Mouse (Mus musculus) left cerebral cortex, adult 2 months (tissue): ENCODE results near the gene Iqce. TPM values are rescaled to one million over a fixed set of nuclear protein-coding genes. Genes with fewer than 3 reads are reported as not detected.
A peak's percentile ranks its signal among the peaks of the same experiment; 100 is the strongest.

ENCODE experiments used
- DNase-seq, 2 experiments: peaks; one replicate each; pipeline ENCODE4 v3.0.0; 2021 to 2022; ENCODE audit warnings: low spot score in 2 of 2, mixed read lengths in 1 of 2; ENCODE audit errors: extremely low spot score in 1 of 2
- H3K27ac ChIP-seq: fragments of 200-600 bp; 2 replicates; pipeline ENCODE4 v1.8.1; 2022
- H3K4me3 ChIP-seq: fragments of 200-600 bp; 2 replicates; pipeline ENCODE4 v1.8.1; 2022
- CTCF ChIP-seq: fragments of 200-600 bp; IDR thresholded peaks from 2 replicates; pipeline ENCODE4 v1.8.1; 2022; ENCODE audit warnings: antibody characterized with exemption, mild to moderate bottlenecking, moderate library complexity
- intact Hi-C: fragments of 180-260 bp; cut with DNase I; formaldehyde crosslinking; loops from one replicate; pipeline ENCODE4 v1.15.1; 2025
- total RNA-seq, 2 experiments: library from RNA; stranded (reverse); gene quantifications; 2 replicates each; pipeline ENCODE4 v1.2.3; 2021

Iqce gene
- total RNA-seq, 2 experiments from 2014 or later = 56.2 to 65.9 TPM

GRCm38 (mm10) chr5:140628995-140629394 lies 73.2 kb downstream of the Iqce start:
- intact Hi-C loops = no loop called here
- DNase-seq = no peak
- Histone ChIP-seq H3K27ac (no peak overlapping the region), H3K4me3 (no peak overlapping the region)
- TF ChIP-seq CTCF = peak; percentile 42

- intact Hi-C loops = no loop called here
- DNase-seq = no peak
- TF ChIP-seq CTCF = peak; percentile 35
- H3K4me3 ChIP-seq = no peak overlapping the region
- no peak overlapping the region for H3K27ac ChIP-seq
These were observed 74.6 kb downstream of the Iqce start for GRCm38 (mm10) chr5:140627580-140627979.

- Histone ChIP-seq H3K27ac (no peak overlapping the region), H3K4me3 (no peak overlapping the region)
- TF ChIP-seq CTCF = no peak
- DNase-seq = no peak
- intact Hi-C loops = no loop called here
These were observed 77.2 kb downstream of the Iqce start for GRCm38 (mm10) chr5:140624961-140625360.

GRCm38 (mm10) chr5:140624238-140624637 lies 77.9 kb downstream of the Iqce start:
- no peak for TF ChIP-seq CTCF
- Histone ChIP-seq H3K4me3 (no peak overlapping the region), H3K27ac (no peak overlapping the region)
- intact Hi-C loops = no loop called here
- DNase-seq = no peak

GRCm38 (mm10) chr5:140623791-140624190 lies 78.4 kb downstream of the Iqce start:
- no peak for TF ChIP-seq CTCF
- intact Hi-C loops = no loop called here

GRCm38 (mm10) chr5:140622978-140623670 lies 79.1 kb downstream of the Iqce start:
- DNase-seq = no peak
- Histone ChIP-seq H3K4me3 (no peak overlapping the region), H3K27ac (no peak overlapping the region)
- intact Hi-C loops = no loop called here
- no peak for TF ChIP-seq CTCF

More at GRCm38 (mm10) chr5:140623791-140624190, 78.4 kb downstream of the Iqce start:
- Histone ChIP-seq H3K4me3 (no peak overlapping the region), H3K27ac (no peak overlapping the region)
- DNase-seq = no peak

- Histone ChIP-seq H3K4me3 (no peak overlapping the region), H3K27ac (no peak overlapping the region; the same call in 1 of the 2 replicates)
- TF ChIP-seq CTCF = no peak
- DNase-seq = no peak
- intact Hi-C loops = no loop called here
These were observed 80.7 kb downstream of the Iqce start for GRCm38 (mm10) chr5:140621517-140621916.

- no peak for TF ChIP-seq CTCF
- no peak for DNase-seq
- H3K27ac ChIP-seq = no peak overlapping the region; the same call in 1 of the 2 replicates
- intact Hi-C loops = no loop called here
- H3K4me3 ChIP-seq = no peak overlapping the region
These were observed 81.1 kb downstream of the Iqce start for GRCm38 (mm10) chr5:140621092-140621491.

GRCm38 (mm10) chr5:140619895-140620736 lies 82.1 kb downstream of the Iqce start:
- no peak for DNase-seq
- no peak for TF ChIP-seq CTCF
- Histone ChIP-seq H3K4me3 (no peak overlapping the region), H3K27ac (no peak overlapping the region)
- intact Hi-C loops = loop anchor here (1.0 to 2.0 kb wide), 2 partner anchors 51 to 80 kb away; no protein-coding TSS in a partner anchor

GRCm38 (mm10) chr5:140619151-140619771 lies 82.9 kb downstream of the Iqce start:
- H3K27ac ChIP-seq = no peak overlapping the region
- peak; percentile 66 to 72 for DNase-seq
- intact Hi-C loops = loop anchor here (1.0 to 2.0 kb wide), 2 partner anchors 50 to 79 kb away; no protein-coding TSS in a partner anchor
- peak; percentile 73 for TF ChIP-seq CTCF
- H3K4me3 ChIP-seq = no peak overlapping the region

GRCm38 (mm10) chr5:140617714-140618113 lies 84.5 kb downstream of the Iqce start:
- intact Hi-C loops = loop anchor here (2.0 kb wide), 1 partner anchor 49 kb away; no protein-coding TSS in a partner anchor
- H3K27ac ChIP-seq = no peak overlapping the region
- peak in 1 of 2 experiments; percentile 18 for DNase-seq
- TF ChIP-seq CTCF = no peak
- no peak overlapping the region for H3K4me3 ChIP-seq

- H3K4me3 ChIP-seq = no peak overlapping the region
- no peak overlapping the region for H3K27ac ChIP-seq
- intact Hi-C loops = no loop called here
- TF ChIP-seq CTCF = no peak
- DNase-seq = peak in 1 of 2 experiments; percentile 10
These were observed 85.5 kb downstream of the Iqce start for GRCm38 (mm10) chr5:140616691-140617090.
